Mouse (Mus musculus) midbrain, embryonic 11.5 days (tissue): ENCODE measurements around the gene Tm9sf2. TPM values are rescaled to one million over a fixed set of nuclear protein-coding genes. Genes with fewer than 3 reads are reported as not detected.
A peak's percentile ranks its signal among the peaks of the same experiment; 100 is the strongest.

Experiments used
- ATAC-seq: fragments of 200-750 bp; cut with Nextera tagmentation; 2 replicates; pipeline ENCODE4 v1.8.0; 2017; ENCODE audit warnings: moderate TSS enrichment, moderate library complexity; ENCODE audit not compliant: low FRiP score
- DNase-seq: peaks from one replicate; pipeline ENCODE4 v3.0.0; 2015; ENCODE audit warnings: low spot score; ENCODE audit errors: missing footprints
- H3K27ac ChIP-seq: fragments of 300-500 bp; sonication (generic); 2 replicates; pipeline ENCODE4 v1.5.1; 2014; ENCODE audit warnings: low read depth, low read length
- H3K27me3 ChIP-seq: fragments of 300-500 bp; sonication (generic); 2 replicates; pipeline ENCODE4 v1.6.1; 2014; ENCODE audit warnings: mild to moderate bottlenecking, low read length, moderate library complexity, mixed read lengths; ENCODE audit not compliant: control insufficient read depth, insufficient read depth
- H3K36me3 ChIP-seq: fragments of 300-500 bp; sonication (generic); 2 replicates; pipeline ENCODE4 v1.6.1; 2014; ENCODE audit warnings: mild to moderate bottlenecking, low read length, moderate library complexity, mixed read lengths; ENCODE audit not compliant: control insufficient read depth, insufficient read depth
- H3K4me1 ChIP-seq: fragments of 300-500 bp; sonication (generic); 2 replicates; pipeline ENCODE4 v1.6.1; 2014; ENCODE audit warnings: low read length; ENCODE audit not compliant: control insufficient read depth, insufficient read depth
- H3K4me2 ChIP-seq: fragments of 300-500 bp; sonication (generic); 2 replicates; pipeline ENCODE4 v1.6.1; 2014; ENCODE audit warnings: mild to moderate bottlenecking, moderate library complexity
- H3K4me3 ChIP-seq: fragments of 300-500 bp; sonication (generic); 2 replicates; pipeline ENCODE4 v1.5.1; 2014; ENCODE audit warnings: low read depth, low read length
- H3K9ac ChIP-seq: fragments of 300-500 bp; sonication (generic); 2 replicates; pipeline ENCODE4 v1.6.1; 2014; ENCODE audit warnings: low read length
- H3K9me3 ChIP-seq: fragments of 300-500 bp; sonication (generic); 2 replicates; pipeline ENCODE4 v1.6.1; 2016; ENCODE audit warnings: low read length; ENCODE audit not compliant: control insufficient read depth
- WGBS: fragments of 180-500 bp; shearing (Covaris S2); extraction: QIAGEN DNeasy Blood & Tissue Kit; methylation state at CpG from one replicate; pipeline ENCODE4 v1.1.7; 2014; 5-methylcytosine and 5-hydroxymethylcytosine counted together
- polyA plus RNA-seq: library from polyadenylated mRNA; unstranded; fragments of >200 nt; fragmentation: Nextera tagmentation; extraction: Ambion mirVana; gene quantifications from 2 replicates; pipeline ENCODE4 v1.2.1, GENCODE M21; 2014

Tm9sf2 gene
- polyA plus RNA-seq, 1 experiment from 2014 or later = 135 TPM

- DNase-seq (no peak), ATAC-seq (no peak)
- Histone ChIP-seq H3K27me3 (no peaks in the 10 kb centered on the region), H3K4me1 (no peaks in the 10 kb centered on the region), H3K27ac (no peak overlapping the region), H3K9ac (no peak overlapping the region), H3K36me3 (no peaks in the 10 kb centered on the region), H3K4me3 (no peak overlapping the region), H3K4me2 (no peak overlapping the region), H3K9me3 (no peaks in the 10 kb centered on the region)
- WGBS = 64% methylated on average over 11 of the region's 11 CpGs
Measured at GRCm38 (mm10) chr14:122068801-122069695, 37.8 kb upstream of the Tm9sf2 start.

DNA sequence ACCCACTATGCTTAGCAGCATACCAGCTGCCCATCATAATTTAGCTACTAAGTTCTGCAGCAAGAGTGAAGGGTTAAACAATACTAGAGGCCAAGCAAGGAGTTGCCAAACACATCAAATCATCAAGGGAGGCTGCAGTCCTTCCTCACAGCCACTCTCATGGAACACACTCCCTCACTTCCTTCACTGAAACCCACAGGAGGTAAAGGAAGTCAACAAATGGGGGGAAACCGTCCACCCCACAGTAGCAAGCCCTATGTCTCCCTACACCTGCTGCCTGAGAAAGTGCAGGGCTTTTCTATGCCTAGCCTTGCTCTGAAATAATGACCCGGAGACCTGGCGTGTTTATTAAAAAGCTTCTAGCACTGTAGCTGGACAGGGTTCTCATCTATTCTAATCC, 36.9 kb upstream of the Tm9sf2 start:
- DNase-seq (no peak), ATAC-seq (no peak)

DNA sequence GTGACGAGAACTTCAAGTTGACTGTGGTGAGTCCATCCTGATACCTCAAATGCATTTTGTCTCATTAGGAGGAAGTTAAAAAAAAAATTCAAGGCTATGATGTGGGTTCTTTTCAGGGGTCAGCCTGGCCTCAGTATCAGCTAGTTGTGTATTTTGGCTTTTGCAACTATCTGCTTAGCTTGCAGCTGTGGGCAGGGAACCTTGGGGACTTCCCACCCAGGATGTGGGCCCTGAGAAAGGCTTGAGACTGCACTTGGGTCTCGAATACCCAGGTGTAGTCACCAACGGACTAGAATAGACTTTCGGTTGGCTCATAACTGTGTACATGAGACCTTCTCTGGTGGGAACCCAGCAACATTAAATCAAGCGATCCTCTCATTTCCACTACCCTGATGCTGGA, 33.4 kb upstream of the Tm9sf2 start:
- H3K4me1 ChIP-seq = no peaks in the 10 kb centered on the region
- no peak for DNase-seq
- no peak overlapping the region for H3K9ac ChIP-seq
- no peaks in the 10 kb centered on the region for H3K9me3 ChIP-seq
- H3K36me3 ChIP-seq = no peaks in the 10 kb centered on the region
- no peak overlapping the region for H3K27ac ChIP-seq
- no peak overlapping the region for H3K4me2 ChIP-seq
- WGBS = 89% methylated on average over 5 of the region's 5 CpGs
- no peaks in the 10 kb centered on the region for H3K27me3 ChIP-seq
- H3K4me3 ChIP-seq = no peak overlapping the region
- no peak for ATAC-seq

More for the DNA sequence above, 36.9 kb upstream of the Tm9sf2 start:
- no peaks in the 10 kb centered on the region for H3K27me3 ChIP-seq
- H3K4me1 ChIP-seq = no peaks in the 10 kb centered on the region
- no peak overlapping the region for H3K4me3 ChIP-seq
- no peaks in the 10 kb centered on the region for H3K9me3 ChIP-seq
- no peak overlapping the region for H3K9ac ChIP-seq
- no peak overlapping the region for H3K27ac ChIP-seq
- no peaks in the 10 kb centered on the region for H3K36me3 ChIP-seq
- no peak overlapping the region for H3K4me2 ChIP-seq
- 85% methylated on average over 3 of the region's 3 CpGs for WGBS

- no peaks in the 10 kb centered on the region for H3K27me3 ChIP-seq
- ATAC-seq = no peak
- no peaks in the 10 kb centered on the region for H3K9me3 ChIP-seq
- H3K4me3 ChIP-seq = no peak overlapping the region
- H3K4me2 ChIP-seq = no peak overlapping the region
- H3K27ac ChIP-seq = no peak overlapping the region
- 86% methylated on average over 10 of the region's 10 CpGs for WGBS
- H3K36me3 ChIP-seq = no peaks in the 10 kb centered on the region
- DNase-seq = no peak
- H3K9ac ChIP-seq = no peak overlapping the region
- no peaks in the 10 kb centered on the region for H3K4me1 ChIP-seq
Measured at GRCm38 (mm10) chr14:122074360-122074759, 32.5 kb upstream of the Tm9sf2 start.

GRCm38 (mm10) chr14:122075485-122076200, 31.2 kb upstream of the Tm9sf2 start:
- Histone ChIP-seq H3K36me3 (no peaks in the 10 kb centered on the region), H3K4me1 (no peaks in the 10 kb centered on the region), H3K9me3 (no peaks in the 10 kb centered on the region), H3K27me3 (no peaks in the 10 kb centered on the region), H3K4me2 (no peak overlapping the region), H3K27ac (no peak overlapping the region), H3K4me3 (no peak overlapping the region), H3K9ac (no peak overlapping the region)
- DNase-seq (no peak), ATAC-seq (no peak)
- 89% methylated on average over 21 of the region's 21 CpGs for WGBS

GRCm38 (mm10) chr14:122077017-122077416, 29.8 kb upstream of the Tm9sf2 start:
- H3K9ac ChIP-seq = no peak overlapping the region
- H3K36me3 ChIP-seq = no peaks in the 10 kb centered on the region
- DNase-seq (no peak), ATAC-seq (no peak)
- WGBS = 81% methylated on average over 3 of the region's 3 CpGs
- no peak overlapping the region for H3K4me3 ChIP-seq
- H3K9me3 ChIP-seq = no peaks in the 10 kb centered on the region
- H3K27ac ChIP-seq = no peak overlapping the region
- no peaks in the 10 kb centered on the region for H3K27me3 ChIP-seq
- H3K4me2 ChIP-seq = no peak overlapping the region
- no peaks in the 10 kb centered on the region for H3K4me1 ChIP-seq

GRCm38 (mm10) chr14:122079428-122079827, 27.4 kb upstream of the Tm9sf2 start:
- Histone ChIP-seq H3K4me2 (no peak overlapping the region), H3K27me3 (no peaks in the 10 kb centered on the region), H3K4me3 (no peak overlapping the region), H3K36me3 (no peaks in the 10 kb centered on the region), H3K4me1 (no peaks in the 10 kb centered on the region), H3K9ac (no peak overlapping the region), H3K27ac (no peak overlapping the region), H3K9me3 (no peaks in the 10 kb centered on the region)
- ATAC-seq = no peak
- peak; percentile 91 for DNase-seq
- 55% methylated on average over 6 of the region's 6 CpGs for WGBS

GRCm38 (mm10) chr14:122079921-122080320, 26.9 kb upstream of the Tm9sf2 start:
- ATAC-seq = no peak
- no peaks in the 10 kb centered on the region for H3K27me3 ChIP-seq
- no peaks in the 10 kb centered on the region for H3K36me3 ChIP-seq
- H3K4me2 ChIP-seq = no peak overlapping the region
- 87% methylated on average over 5 of the region's 5 CpGs for WGBS
- DNase-seq = no peak
- H3K4me3 ChIP-seq = no peak overlapping the region
- no peak overlapping the region for H3K27ac ChIP-seq
- H3K9me3 ChIP-seq = no peaks in the 10 kb centered on the region
- no peak overlapping the region for H3K9ac ChIP-seq
- H3K4me1 ChIP-seq = no peaks in the 10 kb centered on the region

GRCm38 (mm10) chr14:122081308-122081707, 25.5 kb upstream of the Tm9sf2 start:
- H3K27me3 ChIP-seq = no peaks in the 10 kb centered on the region
- H3K9ac ChIP-seq = no peak overlapping the region
- H3K4me3 ChIP-seq = no peak overlapping the region
- DNase-seq = no peak
- H3K4me2 ChIP-seq = no peak overlapping the region
- ATAC-seq = no peak
- WGBS = 55% methylated on average over 3 of the region's 3 CpGs
- H3K4me1 ChIP-seq = no peaks in the 10 kb centered on the region
- no peaks in the 10 kb centered on the region for H3K36me3 ChIP-seq
- H3K27ac ChIP-seq = no peak overlapping the region
- no peaks in the 10 kb centered on the region for H3K9me3 ChIP-seq
